Mouse (Mus musculus): Measurements from ENCODE around the gene Gm47283. TPM values are rescaled to one million over a fixed set of nuclear protein-coding genes. Genes with fewer than 3 reads are reported as not detected.

Gm47283 gene
- polyA plus RNA-seq, 1 experiment from 2014 or later: not detected

Other genes with a start within 250 kb of the Gm47283 start
- not detected in 2 replicates for gene Gm21860, start 29.9 kb upstream of the Gm47283 start, polyA plus RNA-seq (2015; fragmentation: Nextera tagmentation; extraction: Ambion mirVana)
- gene Gm21748, start 54.4 kb downstream of the Gm47283 start, polyA plus RNA-seq (2015; fragmentation: Nextera tagmentation; extraction: Ambion mirVana): not detected in 2 replicates

All from thymus, postnatal 0 days (tissue).